Mouse (Mus musculus) gastrocnemius, postnatal 10 days (tissue): ENCODE measurements around the gene U2af1l4. TPM values are rescaled to one million over a fixed set of nuclear protein-coding genes. Genes with fewer than 3 reads are reported as not detected.

Experiments
- DNase-seq: peaks from one replicate; pipeline ENCODE4 v3.0.0; 2021; ENCODE audit warnings: mixed read lengths
- long read RNA-seq, 2 experiments: library from polyadenylated mRNA; stranded (forward); transcript quantifications; one replicate each; pipeline ENCODE4 v2.0.0; 2021
- total RNA-seq, 2 experiments: library from RNA; stranded (reverse); gene quantifications; 2 replicates each; pipeline ENCODE4 v1.2.3; 2021

Gene U2af1l4
- 10 to 100 TPM; 56.3 to 57.5 TPM for total RNA-seq
- long read RNA-seq, experiment 1, transcript U2af1l4-201 (8 exons, 884 nt): major isoform, 14 of 23 reads
- long read RNA-seq, experiment 1, partial matches to known transcripts: 2 of 23 reads
- long read RNA-seq, experiment 1, other reads (novel, unspliced or antisense): 4 of 23 reads
- long read RNA-seq, experiment 2, transcript U2af1l4-201 (8 exons, 884 nt): major isoform, 18 of 30 reads
- long read RNA-seq, experiment 2, partial matches to known transcripts: 1 of 30 reads
- long read RNA-seq, experiment 2, other reads (novel, unspliced or antisense): 6 of 30 reads

DNA sequence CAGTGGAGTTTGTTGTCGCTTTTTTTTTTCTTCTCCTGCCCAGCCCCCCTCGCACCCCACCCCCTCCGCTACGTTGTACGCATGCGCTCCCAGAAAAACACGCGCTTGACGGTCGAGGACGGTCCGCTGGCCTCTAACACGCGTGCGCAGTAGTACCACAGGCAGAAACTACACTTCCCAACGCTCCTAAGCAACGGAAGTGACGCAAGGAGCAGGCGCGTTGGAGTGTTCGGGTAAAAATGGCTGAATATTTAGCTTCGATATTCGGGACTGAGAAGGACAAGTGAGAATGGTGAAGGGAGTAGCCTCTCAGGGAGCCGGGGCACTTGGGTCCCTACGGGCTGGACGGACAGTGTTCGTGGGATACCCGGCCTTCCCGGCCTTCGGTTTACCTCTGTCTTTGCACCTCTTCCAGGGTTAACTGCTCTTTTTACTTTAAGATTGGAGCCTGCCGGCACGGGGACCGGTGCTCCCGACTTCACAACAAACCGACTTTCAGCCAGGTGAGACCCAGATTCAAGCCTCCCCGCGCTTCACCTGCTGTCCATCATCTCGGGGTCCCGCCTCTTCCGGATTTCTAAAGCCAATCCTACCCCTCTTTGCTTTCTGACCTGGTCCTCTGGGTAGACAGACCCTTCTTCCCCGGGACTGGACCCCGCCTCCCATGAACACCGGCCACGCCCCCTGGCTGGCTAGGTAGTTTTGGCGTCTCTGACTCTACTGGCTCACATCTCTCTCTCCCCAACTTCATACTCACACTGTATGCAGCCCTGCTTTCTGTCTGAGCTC lies at the start of gene U2af1l4, which contains the start of the genes Gm49396 and Psenen:
Gene U2af1l4 (plus strand): TSS at position 185 of the 789 bp plus-strand sequence.
Gene Gm49396 (plus strand): TSS at position 228 of the 789 bp plus-strand sequence.
Gene Psenen (minus strand): TSS at position 511 of the 789 bp plus-strand sequence.
- peak; percentile 95 for DNase-seq

GRCm38 (mm10) chr7:30515003-30515760 lies 47.9 kb upstream of the U2af1l4 start:
- DNase-seq: no peak

GRCm38 (mm10) chr7:30518325-30518724 lies 44.8 kb upstream of the U2af1l4 start:
- DNase-seq: no peak

GRCm38 (mm10) chr7:30520396-30520795 lies 42.7 kb upstream of the U2af1l4 start:
- DNase-seq: no peak

GRCm38 (mm10) chr7:30520856-30521255 lies 42.2 kb upstream of the U2af1l4 start:
- DNase-seq: no peak

DNA sequence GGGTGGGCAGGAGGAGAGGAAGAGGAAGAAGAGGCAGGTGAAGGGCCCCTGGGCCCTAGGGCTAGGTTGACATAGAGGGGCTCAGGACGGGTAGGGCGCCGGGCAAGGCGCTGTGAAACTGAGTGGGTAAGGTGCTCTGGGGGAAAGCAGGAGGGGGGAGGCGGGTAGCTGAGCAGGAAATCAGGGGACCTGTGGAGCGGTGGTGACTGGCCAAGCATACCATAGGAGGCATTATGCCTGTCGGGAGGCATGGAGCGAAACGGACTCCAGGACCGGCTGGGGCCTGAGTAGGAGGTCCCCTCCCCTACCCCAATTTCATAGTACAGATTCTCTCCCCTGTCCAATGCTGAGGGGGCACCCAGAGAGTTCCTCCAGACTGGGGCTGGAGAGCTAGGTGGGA lies 40.2 kb upstream of the U2af1l4 start:
- no peak for DNase-seq

DNA sequence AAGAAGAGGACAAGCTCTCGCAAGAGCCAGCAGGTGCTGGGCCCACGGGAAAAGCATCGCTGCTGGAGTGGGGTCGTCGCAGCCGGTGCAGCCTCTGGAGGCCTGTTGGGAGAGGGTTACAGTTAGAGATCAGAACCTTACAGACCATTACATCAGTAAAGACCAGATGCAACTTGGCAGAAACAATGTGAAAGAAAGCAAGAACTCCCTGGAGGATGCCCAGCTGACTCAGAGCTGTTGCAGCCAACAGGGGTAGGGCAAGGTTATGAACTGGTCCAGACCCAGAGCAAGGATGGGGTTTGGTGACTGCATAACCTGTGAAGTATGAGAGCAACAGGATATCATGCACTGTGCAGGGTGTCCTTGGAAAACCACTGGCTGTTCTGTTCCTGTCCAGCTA lies 38.6 kb upstream of the U2af1l4 start:
- DNase-seq: no peak

- DNase-seq: no peak
Observed at GRCm38 (mm10) chr7:30525954-30526353, 37.1 kb upstream of the U2af1l4 start.

- no peak for DNase-seq
Observed at GRCm38 (mm10) chr7:30526399-30526798, 36.7 kb upstream of the U2af1l4 start.

GRCm38 (mm10) chr7:30526981-30527380 lies 36.1 kb upstream of the U2af1l4 start:
- no peak for DNase-seq

- no peak for DNase-seq
Observed at GRCm38 (mm10) chr7:30531291-30531815, 31.7 kb upstream of the U2af1l4 start.

GRCm38 (mm10) chr7:30532931-30533330 lies 30.2 kb upstream of the U2af1l4 start:
- no peak for DNase-seq

- no peak for DNase-seq
Observed at GRCm38 (mm10) chr7:30533941-30534632, 29.0 kb upstream of the U2af1l4 start.

DNA sequence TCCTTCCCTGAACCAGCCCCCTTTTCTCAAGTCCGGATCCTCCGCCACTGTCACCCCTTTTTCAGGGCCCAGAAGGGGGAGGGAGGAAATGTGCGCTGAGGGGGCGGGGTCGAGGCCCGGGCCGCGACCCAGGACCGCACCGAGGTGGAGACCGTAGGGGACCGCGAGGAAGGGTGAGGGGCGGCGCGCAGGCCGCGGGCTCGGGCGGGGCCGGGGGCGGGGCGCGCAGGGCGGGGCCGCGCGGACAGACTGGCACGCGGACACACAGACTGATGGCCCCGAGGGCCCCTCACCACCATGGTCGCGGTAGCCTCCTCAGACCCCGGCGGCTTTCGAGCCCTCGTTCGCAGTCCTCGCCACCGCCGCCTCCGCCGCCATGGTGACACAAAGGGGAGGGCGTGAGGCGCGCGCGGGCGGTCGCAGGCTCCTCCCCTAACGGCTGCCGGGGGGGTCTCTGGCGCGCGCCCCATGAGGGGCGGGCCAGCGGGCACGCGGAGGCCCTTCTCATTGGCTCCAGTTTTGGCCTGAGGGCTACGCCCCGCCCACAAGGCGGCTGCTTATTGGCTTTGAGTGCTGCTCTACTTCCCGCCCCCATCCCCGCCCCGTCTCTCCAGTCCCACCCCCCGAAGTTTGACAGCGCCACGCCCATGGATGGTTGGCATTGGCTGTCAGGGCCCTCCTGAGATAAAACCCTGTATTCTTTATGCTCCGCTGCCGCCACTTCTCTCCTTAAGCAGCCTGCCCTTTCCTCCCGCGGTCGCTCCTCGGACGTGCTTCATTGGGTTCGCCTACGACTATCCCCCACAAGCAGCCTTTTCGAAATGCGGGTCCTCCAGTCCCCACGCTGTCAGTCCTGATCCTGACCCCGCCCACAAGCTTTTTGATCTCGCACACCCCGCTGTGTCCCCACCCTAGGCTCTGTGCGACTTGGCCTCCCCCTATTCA lies 28.2 kb upstream of the U2af1l4 start, which contains the start of gene Arhgap33:
Gene Arhgap33 (minus strand): TSS at position 428 of the 945 bp plus-strand sequence.
- DNase-seq: peak; percentile 94

DNA sequence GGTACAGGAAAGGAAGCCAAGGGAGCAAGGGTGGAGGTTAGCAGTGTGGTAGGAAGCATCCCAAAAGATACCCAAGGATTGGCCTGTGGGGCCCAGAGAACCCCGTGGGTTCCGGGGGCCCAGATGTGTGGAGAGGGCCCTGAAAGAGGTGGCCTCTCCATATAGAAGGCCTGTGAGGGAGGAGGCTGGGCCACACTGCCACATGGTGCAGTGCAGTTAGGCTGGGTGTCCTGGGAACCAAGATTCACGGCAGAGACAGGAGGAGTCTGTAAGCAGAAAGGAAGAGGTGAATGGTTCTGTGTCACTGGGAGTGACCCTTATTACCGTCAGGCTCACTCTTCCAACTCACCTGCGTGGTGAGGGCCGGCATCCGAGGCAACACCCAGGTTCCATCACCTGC lies 22.5 kb upstream of the U2af1l4 start:
- no peak for DNase-seq

DNA sequence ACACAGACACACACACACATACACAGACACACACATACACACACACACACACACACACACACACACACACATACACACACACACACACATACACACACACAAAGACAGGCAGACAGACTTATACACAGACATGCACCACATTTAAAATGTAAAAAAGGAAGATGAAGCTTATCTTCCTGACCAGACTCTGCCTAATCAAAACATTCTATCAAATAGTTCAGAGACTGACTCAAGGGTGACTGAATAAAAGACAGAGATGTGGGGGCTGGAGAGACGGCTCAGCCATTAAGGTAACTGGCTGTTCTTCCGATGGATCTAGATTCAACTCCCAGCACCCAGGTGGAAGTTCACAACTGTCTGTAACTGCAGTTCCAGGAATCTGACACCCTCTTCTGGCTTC lies 18.8 kb upstream of the U2af1l4 start:
- DNase-seq: no peak

GRCm38 (mm10) chr7:30549880-30550279 lies 13.2 kb upstream of the U2af1l4 start:
- DNase-seq: no peak

DNA sequence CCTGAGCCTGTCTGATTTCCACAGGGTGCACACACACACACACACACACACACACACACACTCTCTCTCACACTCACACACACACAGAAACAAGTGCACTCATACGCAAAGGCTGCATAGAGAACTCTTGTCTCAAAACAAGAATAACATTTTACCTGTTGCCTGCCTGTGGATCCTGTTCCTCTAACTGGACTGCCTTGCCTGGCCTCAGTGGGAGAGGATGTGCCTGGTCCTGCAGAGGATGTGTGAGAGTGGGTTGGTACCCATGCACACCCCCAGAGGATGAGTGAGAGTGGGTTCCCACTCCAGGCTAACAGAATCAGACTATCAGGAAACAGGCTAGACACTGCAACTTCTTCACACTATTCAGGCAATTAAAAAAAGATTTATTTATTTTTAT lies 12.5 kb upstream of the U2af1l4 start:
- no peak for DNase-seq

- DNase-seq: no peak
Observed at GRCm38 (mm10) chr7:30551445-30552101, 11.5 kb upstream of the U2af1l4 start.
